Mouse (Mus musculus) limb, embryonic 12.5 days (tissue): ENCODE data around the gene Gm4631. TPM values are rescaled to one million over a fixed set of nuclear protein-coding genes. Genes with fewer than 3 reads are reported as not detected.
"Not testable (repeated sequence)": the region's sequence is repeated elsewhere in the genome, so short reads cannot be mapped to it uniquely, and the experiment has no call there.

ENCODE experiments used
- ATAC-seq: fragments of 200-750 bp; cut with Nextera tagmentation; 2 replicates; pipeline ENCODE4 v1.8.0; 2017; ENCODE audit warnings: low read depth, moderate TSS enrichment; ENCODE audit not compliant: insufficient number of reproducible peaks, insufficient read depth, low FRiP score, low TSS enrichment
- H3K27ac ChIP-seq: fragments of 300-500 bp; sonication (generic); 2 replicates; pipeline ENCODE4 v1.5.1; 2016; ENCODE audit warnings: mild to moderate bottlenecking, moderate library complexity
- H3K27me3 ChIP-seq: fragments of 300-500 bp; sonication (generic); 2 replicates; pipeline ENCODE4 v1.6.1; 2016; ENCODE audit warnings: mild to moderate bottlenecking, moderate library complexity
- H3K36me3 ChIP-seq: fragments of 300-500 bp; sonication (generic); 2 replicates; pipeline ENCODE4 v1.6.1; 2016; ENCODE audit warnings: mild to moderate bottlenecking, moderate library complexity
- H3K4me1 ChIP-seq: fragments of 300-500 bp; sonication (generic); replicated peaks from 2 replicates; pipeline ENCODE4 v1.6.1; 2016
- H3K4me2 ChIP-seq: fragments of 300-500 bp; sonication (generic); 2 replicates; pipeline ENCODE4 v1.6.1; 2016; ENCODE audit warnings: mild to moderate bottlenecking, moderate library complexity
- H3K4me3 ChIP-seq: fragments of 300-500 bp; sonication (generic); replicated peaks from 2 replicates; pipeline ENCODE4 v1.5.1; 2016; ENCODE audit warnings: mild to moderate bottlenecking
- H3K9ac ChIP-seq: fragments of 300-500 bp; sonication (generic); replicated peaks from 2 replicates; pipeline ENCODE4 v1.6.1; 2016; ENCODE audit warnings: mild to moderate bottlenecking, moderate library complexity
- H3K9me3 ChIP-seq: fragments of 300-500 bp; sonication (generic); 2 replicates; pipeline ENCODE4 v1.6.1; 2016; ENCODE audit warnings: mild to moderate bottlenecking, moderate library complexity
- WGBS: fragments of 180-500 bp; shearing (Covaris S2); methylation state at CpG from one replicate; pipeline ENCODE4 v1.1.7; 2016; 5-methylcytosine and 5-hydroxymethylcytosine counted together
- polyA plus RNA-seq: library from polyadenylated mRNA; unstranded; fragments of >200 nt; fragmentation: Nextera tagmentation; extraction: Ambion mirVana; gene quantifications from 2 replicates; pipeline ENCODE4 v1.2.1, GENCODE M21; 2016

Gm4631 gene
- 22.9 and 24.5 TPM in 2 replicates for polyA plus RNA-seq

- not testable (repeated sequence) for H3K4me2 ChIP-seq, H3K36me3 ChIP-seq, H3K4me1 ChIP-seq, H3K27me3 ChIP-seq, H3K27ac ChIP-seq, H3K9ac ChIP-seq, H3K9me3 ChIP-seq, ATAC-seq, H3K4me3 ChIP-seq
- WGBS, result no CpG with 5 or more reads among the region's 8 CpGs
Measured at GRCm38 (mm10) chr2:175338097-175338496, at the start of gene Gm4631. TSS of gene Gm4631 (minus strand) at chr2:175338197.

GRCm38 (mm10) chr2:175372136-175372535 is 34.1 kb upstream of the Gm4631 start, which contains the start of gene Zfp968:
TSS of gene Zfp968 (plus strand) at chr2:175372436.
- ATAC-seq, H3K4me3 ChIP-seq, H3K9me3 ChIP-seq, H3K4me2 ChIP-seq, H3K27me3 ChIP-seq, H3K9ac ChIP-seq, H3K4me1 ChIP-seq, H3K27ac ChIP-seq, H3K36me3 ChIP-seq: not testable (repeated sequence)
- no CpG with 5 or more reads among the region's 6 CpGs for WGBS

- H3K4me2 ChIP-seq, H3K27ac ChIP-seq, H3K27me3 ChIP-seq, H3K9me3 ChIP-seq, H3K9ac ChIP-seq, ATAC-seq, H3K4me3 ChIP-seq, H3K36me3 ChIP-seq, H3K4me1 ChIP-seq: not testable (repeated sequence)
- WGBS, result no CpG with 5 or more reads among the region's 6 CpGs
Measured at GRCm38 (mm10) chr2:175274825-175275224, 63.2 kb downstream of the Gm4631 start, which contains the start of gene Gm14440. TSS of gene Gm14440 (plus strand) at chr2:175275125.

Other genes starting within 250 kb of the Gm4631 start
- 4.9 TPM in 2 replicates for gene Gm14399, start 196.2 kb downstream of the Gm4631 start, polyA plus RNA-seq
- 1.0 and 1.6 TPM in 2 replicates for gene Gm14443, start 162.3 kb downstream of the Gm4631 start, polyA plus RNA-seq
- gene Gm14391, start 131.3 kb downstream of the Gm4631 start, polyA plus RNA-seq, result 6.9 and 12.3 TPM in 2 replicates
- 0.06 and 4.1 TPM in 2 replicates for gene Gm14440, start 63.1 kb downstream of the Gm4631 start, polyA plus RNA-seq
- 4.5 and 4.8 TPM in 2 replicates for gene Zfp968, start 34.2 kb upstream of the Gm4631 start, polyA plus RNA-seq
- 12.6 and 14.0 TPM in 2 replicates for gene Gm4724, start 97.6 kb upstream of the Gm4631 start, polyA plus RNA-seq
- gene Zfp965, start 131.8 kb upstream of the Gm4631 start, polyA plus RNA-seq, result 5.6 and 6.3 TPM in 2 replicates